Mouse (Mus musculus): Measurements from ENCODE around the gene Cyp46a1. TPM values are rescaled to one million over a fixed set of nuclear protein-coding genes. Genes with fewer than 3 reads are reported as not detected.
A peak's percentile ranks its signal among the peaks of the same experiment; 100 is the strongest.

Gene Cyp46a1
- polyA plus RNA-seq, 1 experiment from 2014 or later = 1.0 TPM

DNA sequence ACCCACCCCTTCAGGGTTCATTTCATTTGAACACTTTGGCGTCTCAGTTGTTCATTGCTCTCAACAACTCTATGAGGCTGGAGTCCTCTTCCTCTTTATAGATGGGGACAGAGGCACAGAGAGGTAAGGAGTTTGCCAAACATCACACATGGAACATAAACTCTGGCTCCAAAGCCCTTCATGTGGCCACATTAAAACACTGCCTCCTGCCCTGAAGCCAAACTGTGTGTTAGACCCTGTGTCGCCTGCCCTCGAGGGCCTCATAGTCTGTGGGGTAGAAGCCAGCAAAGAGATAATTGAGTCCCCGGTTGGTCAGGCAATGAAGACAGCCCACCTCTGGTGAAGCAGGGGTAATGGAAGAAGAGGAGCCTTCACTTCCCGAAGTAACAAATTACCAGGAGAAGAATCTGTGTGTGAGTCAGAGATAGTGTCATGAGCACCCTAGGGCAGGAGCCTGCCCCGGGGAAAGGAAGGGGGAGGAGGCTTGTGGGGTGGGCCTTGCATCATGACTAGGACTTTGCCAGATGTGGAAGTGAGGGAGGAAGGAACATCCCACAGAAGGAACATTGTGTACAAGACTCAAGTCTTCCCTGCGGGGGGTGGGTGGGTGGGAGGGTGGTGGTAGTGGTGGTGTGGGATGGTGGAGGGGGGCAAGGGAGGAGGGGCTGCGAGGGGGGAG lies 24.9 kb upstream of the Cyp46a1 start:
- TF ChIP-seq EP300 (IDR thresholded peaks at IDR 0.05) (peak; percentile 50; the same call in 1 of the 2 replicates), CTCF (IDR thresholded peaks at IDR 0.05) (no peak)
- H3K36me3 ChIP-seq (ENCODE audit: insufficient read depth, low read length) = no peaks in the 10 kb centered on the region
- WGBS = 39% methylated on average over 7 of the region's 8 CpGs
- peak; percentile 80 for ATAC-seq
- peaks cover 5% of the 10 kb centered on the region; the same call in 1 of the 2 replicates for H3K27me3 ChIP-seq (replicated peaks; ENCODE audit: insufficient read depth, low read length)
- H3K4me3 ChIP-seq (ENCODE audit: low read depth, low read length) = no peak overlapping the region
- H3K9me3 ChIP-seq (ENCODE audit: low read length) = no peaks in the 10 kb centered on the region
- H3K27ac ChIP-seq (ENCODE audit: low read length) = peak overlapping the region; percentile 69
- no peak overlapping the region for H3K9ac ChIP-seq (replicated peaks; ENCODE audit: low read depth)
- peaks cover 4% of the 10 kb centered on the region; the same call in 1 of the 2 replicates for H3K4me1 ChIP-seq (ENCODE audit: insufficient read depth, low read depth, low read length)
- DNase-seq (ENCODE audit: low spot score) = peak; percentile 91
- H3K4me2 ChIP-seq (replicated peaks; ENCODE audit: low read depth, low read length) = no peak overlapping the region

DNA sequence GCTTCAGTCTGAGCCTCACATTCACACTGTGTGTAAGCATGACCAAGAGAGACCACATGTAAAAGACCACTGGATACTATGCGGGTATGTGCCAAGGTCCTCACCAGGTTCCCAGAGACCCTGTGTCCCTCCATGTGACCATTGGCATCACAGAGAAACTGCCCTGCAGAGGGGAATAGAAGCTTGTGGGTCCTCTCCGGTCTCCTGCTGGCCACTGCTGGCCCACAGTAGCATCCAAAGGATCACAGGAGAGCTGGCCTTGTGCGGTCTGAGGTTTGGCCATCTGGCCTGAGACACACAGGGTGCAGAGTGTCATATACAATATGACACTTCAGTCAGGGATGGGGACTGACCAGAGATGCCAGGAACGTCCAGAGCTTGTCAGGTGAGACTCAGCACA lies 24.1 kb upstream of the Cyp46a1 start:
- H3K27ac ChIP-seq (ENCODE audit: low read length) = peak overlapping the region; percentile 43; the same call in 1 of the 2 replicates
- H3K27me3 ChIP-seq (replicated peaks; ENCODE audit: insufficient read depth, low read length) = peaks cover 4% of the 10 kb centered on the region; the same call in 1 of the 2 replicates
- WGBS = 82% methylated on average over 4 of the region's 4 CpGs
- no peaks in the 10 kb centered on the region for H3K36me3 ChIP-seq (ENCODE audit: insufficient read depth, low read length)
- H3K4me2 ChIP-seq (replicated peaks; ENCODE audit: low read depth, low read length) = no peak overlapping the region
- peaks cover 4% of the 10 kb centered on the region; the same call in 1 of the 2 replicates for H3K4me1 ChIP-seq (ENCODE audit: insufficient read depth, low read depth, low read length)
- DNase-seq (ENCODE audit: low spot score) (no peak), ATAC-seq (no peak)
- no peaks in the 10 kb centered on the region for H3K9me3 ChIP-seq (ENCODE audit: low read length)
- TF ChIP-seq EP300 (IDR thresholded peaks at IDR 0.05) (no peak), CTCF (IDR thresholded peaks at IDR 0.05) (no peak)
- H3K4me3 ChIP-seq (ENCODE audit: low read depth, low read length) = no peak overlapping the region
- no peak overlapping the region for H3K9ac ChIP-seq (replicated peaks; ENCODE audit: low read depth)

GRCm38 (mm10) chr12:108310456-108311027 lies 23.6 kb upstream of the Cyp46a1 start:
- Histone ChIP-seq H3K4me2 (replicated peaks; ENCODE audit: low read depth, low read length) (no peak overlapping the region), H3K27ac (ENCODE audit: low read length) (0 out of 2 replicates have a peak overlapping the region, but pooled peaks have one; percentile 43), H3K36me3 (ENCODE audit: insufficient read depth, low read length) (no peaks in the 10 kb centered on the region), H3K9me3 (ENCODE audit: low read length) (no peaks in the 10 kb centered on the region), H3K27me3 (replicated peaks; ENCODE audit: insufficient read depth, low read length) (no peaks in the 10 kb centered on the region), H3K9ac (replicated peaks; ENCODE audit: low read depth) (no peak overlapping the region), H3K4me3 (ENCODE audit: low read depth, low read length) (no peak overlapping the region), H3K4me1 (ENCODE audit: insufficient read depth, low read depth, low read length) (peaks cover 4% of the 10 kb centered on the region; the same call in 1 of the 2 replicates)
- no peak for DNase-seq (ENCODE audit: low spot score)
- ATAC-seq = no peak
- TF ChIP-seq EP300 (IDR thresholded peaks at IDR 0.05) (no peak), CTCF (IDR thresholded peaks at IDR 0.05) (no peak)
- 64% methylated on average over 7 of the region's 7 CpGs for WGBS

GRCm38 (mm10) chr12:108311741-108312290 lies 22.4 kb upstream of the Cyp46a1 start:
- TF ChIP-seq EP300 (IDR thresholded peaks at IDR 0.05) (no peak), CTCF (IDR thresholded peaks at IDR 0.05) (no peak)
- 86% methylated on average over 27 of the region's 27 CpGs for WGBS
- Histone ChIP-seq H3K9ac (replicated peaks; ENCODE audit: low read depth) (no peak overlapping the region), H3K36me3 (ENCODE audit: insufficient read depth, low read length) (no peaks in the 10 kb centered on the region), H3K4me2 (replicated peaks; ENCODE audit: low read depth, low read length) (no peak overlapping the region), H3K9me3 (ENCODE audit: low read length) (no peaks in the 10 kb centered on the region), H3K4me3 (ENCODE audit: low read depth, low read length) (no peak overlapping the region), H3K27me3 (replicated peaks; ENCODE audit: insufficient read depth, low read length) (peaks cover under 1% of the 10 kb centered on the region; the same call in 1 of the 2 replicates), H3K27ac (ENCODE audit: low read length) (no peak overlapping the region), H3K4me1 (ENCODE audit: insufficient read depth, low read depth, low read length) (peaks cover 4% of the 10 kb centered on the region; the same call in 1 of the 2 replicates)
- DNase-seq (ENCODE audit: low spot score) = no peak
- no peak for ATAC-seq

- peak; percentile 8; the same call in 1 of the 2 replicates for ATAC-seq
- 52% methylated on average over 6 of the region's 6 CpGs for WGBS
Observed at GRCm38 (mm10) chr12:108312432-108312851, 21.7 kb upstream of the Cyp46a1 start.

GRCm38 (mm10) chr12:108313244-108313772 lies 20.9 kb upstream of the Cyp46a1 start:
- no peak overlapping the region for H3K4me3 ChIP-seq (ENCODE audit: low read depth, low read length)
- H3K4me1 ChIP-seq (ENCODE audit: insufficient read depth, low read depth, low read length) = peaks cover 4% of the 10 kb centered on the region; the same call in 1 of the 2 replicates
- H3K4me2 ChIP-seq (replicated peaks; ENCODE audit: low read depth, low read length) = no peak overlapping the region
- no peak for DNase-seq (ENCODE audit: low spot score)
- 94% methylated on average over 1 of the region's 1 CpGs for WGBS
- no peaks in the 10 kb centered on the region for H3K9me3 ChIP-seq (ENCODE audit: low read length)
- H3K27me3 ChIP-seq (replicated peaks; ENCODE audit: insufficient read depth, low read length) = peaks cover 12% of the 10 kb centered on the region
- no peak for TF ChIP-seq CTCF (IDR thresholded peaks at IDR 0.05)
- TF ChIP-seq EP300 (IDR thresholded peaks at IDR 0.05) = no peak
- H3K27ac ChIP-seq (ENCODE audit: low read length) = no peak overlapping the region
- no peak overlapping the region for H3K9ac ChIP-seq (replicated peaks; ENCODE audit: low read depth)
- no peaks in the 10 kb centered on the region for H3K36me3 ChIP-seq (ENCODE audit: insufficient read depth, low read length)
- ATAC-seq = no peak

More at GRCm38 (mm10) chr12:108312432-108312851, 21.7 kb upstream of the Cyp46a1 start:
- H3K4me2 ChIP-seq (replicated peaks; ENCODE audit: low read depth, low read length) = no peak overlapping the region
- no peaks in the 10 kb centered on the region for H3K36me3 ChIP-seq (ENCODE audit: insufficient read depth, low read length)
- peaks cover 4% of the 10 kb centered on the region; the same call in 1 of the 2 replicates for H3K4me1 ChIP-seq (ENCODE audit: insufficient read depth, low read depth, low read length)
- peaks cover 5% of the 10 kb centered on the region; the same call in 1 of the 2 replicates for H3K27me3 ChIP-seq (replicated peaks; ENCODE audit: insufficient read depth, low read length)
- TF ChIP-seq CTCF (IDR thresholded peaks at IDR 0.05) (no peak), EP300 (IDR thresholded peaks at IDR 0.05) (no peak)
- no peaks in the 10 kb centered on the region for H3K9me3 ChIP-seq (ENCODE audit: low read length)
- peak; percentile 64 for DNase-seq (ENCODE audit: low spot score)
- no peak overlapping the region for H3K27ac ChIP-seq (ENCODE audit: low read length)
- no peak overlapping the region for H3K9ac ChIP-seq (replicated peaks; ENCODE audit: low read depth)
- no peak overlapping the region for H3K4me3 ChIP-seq (ENCODE audit: low read depth, low read length)
